Mouse (Mus musculus): Measurements from ENCODE around the gene Ngb. TPM values are rescaled to one million over a fixed set of nuclear protein-coding genes. Genes with fewer than 3 reads are reported as not detected.

Gene Ngb
- polyA plus RNA-seq, 1 experiment = not detected

DNA sequence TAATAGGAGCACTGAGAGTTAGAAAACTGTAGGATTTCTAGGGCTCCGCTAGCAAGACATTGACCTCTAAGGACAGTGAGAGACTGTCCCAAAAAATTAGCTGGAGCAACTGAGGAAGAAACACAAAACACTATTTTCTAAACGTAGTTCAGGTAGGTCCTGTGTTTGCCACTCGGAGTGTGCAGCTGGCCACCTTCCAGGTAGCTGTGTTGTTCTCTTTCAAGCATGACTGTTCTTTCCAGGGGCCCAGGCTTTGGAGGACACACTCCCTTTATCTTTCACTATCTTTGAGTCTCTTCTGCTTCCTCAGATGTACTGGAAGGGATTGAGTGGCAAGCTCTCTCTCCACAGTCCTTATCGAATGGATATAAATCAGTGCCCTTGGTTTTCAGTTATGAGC is 1.1 kb upstream of the Ngb start:
- no peak overlapping the region for H3K4me3 ChIP-seq (replicated peaks)
- no peak for TF ChIP-seq TAL1 (IDR thresholded peaks at IDR 0.05; ENCODE audit: low read length)
- H3K36me3 ChIP-seq (ENCODE audit: control insufficient read depth) = no peaks in the 10 kb centered on the region; the same call in 1 of the 2 replicates
- H3K27me3 ChIP-seq (ENCODE audit: control insufficient read depth) = peaks cover 32% of the 10 kb centered on the region
- H3K4me1 ChIP-seq (ENCODE audit: control insufficient read depth) = peaks cover 2% of the 10 kb centered on the region; the same call in 1 of the 2 replicates
- H3K9me3 ChIP-seq (ENCODE audit: control insufficient read depth, low read length) = no peaks in the 10 kb centered on the region

DNA sequence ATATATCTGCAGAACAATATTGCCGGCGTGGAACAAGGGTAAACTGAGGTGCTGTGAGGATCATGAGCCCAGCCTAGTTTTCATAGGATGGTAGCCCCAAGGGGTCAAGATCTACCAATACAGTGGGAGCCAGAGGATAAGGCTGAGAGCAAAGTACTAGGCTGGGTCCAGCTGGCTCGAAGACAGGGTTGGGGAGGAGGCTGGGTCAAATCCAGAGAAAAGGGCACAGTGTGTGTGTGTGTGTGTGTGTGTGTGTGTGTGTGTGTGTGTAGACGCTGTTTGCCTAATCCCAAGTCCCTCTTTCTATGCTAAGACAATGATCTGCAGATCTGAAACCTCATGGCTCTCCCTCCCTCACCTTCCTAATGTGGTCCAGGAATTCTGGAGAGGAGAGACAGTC is 2.0 kb downstream of the Ngb start:
- H3K9me3 ChIP-seq (ENCODE audit: control insufficient read depth, low read length) = no peaks in the 10 kb centered on the region
- no peak overlapping the region for H3K4me3 ChIP-seq (replicated peaks)
- H3K4me1 ChIP-seq (ENCODE audit: control insufficient read depth) = peaks cover 2% of the 10 kb centered on the region; the same call in 1 of the 2 replicates
- TF ChIP-seq TAL1 (IDR thresholded peaks at IDR 0.05; ENCODE audit: low read length) = no peak
- peaks cover 35% of the 10 kb centered on the region for H3K27me3 ChIP-seq (ENCODE audit: control insufficient read depth)
- no peaks in the 10 kb centered on the region for H3K36me3 ChIP-seq (ENCODE audit: control insufficient read depth)

DNA sequence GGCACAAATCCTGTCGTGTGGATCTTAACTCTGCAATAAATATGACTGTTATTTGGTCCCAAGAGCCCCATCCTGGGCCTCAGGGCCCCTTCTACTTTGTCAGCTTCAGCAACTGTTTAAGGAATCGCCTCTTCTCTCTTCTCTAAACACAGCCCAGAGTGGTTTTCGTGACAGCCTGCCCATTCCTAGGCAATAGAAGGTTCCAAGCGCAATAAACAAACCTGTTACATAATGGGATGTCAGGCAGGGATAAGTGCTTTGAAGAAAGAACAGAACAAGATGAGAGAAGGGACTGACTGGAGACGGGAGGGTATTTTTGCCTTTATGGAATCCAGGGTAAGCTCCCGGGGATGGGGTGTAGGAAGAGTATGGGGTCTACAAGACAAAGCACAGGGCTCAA is 8.7 kb downstream of the Ngb start:
- H3K9me3 ChIP-seq (ENCODE audit: control insufficient read depth, low read length) = no peaks in the 10 kb centered on the region
- no peaks in the 10 kb centered on the region for H3K4me1 ChIP-seq (ENCODE audit: control insufficient read depth)
- TF ChIP-seq TAL1 (IDR thresholded peaks at IDR 0.05; ENCODE audit: low read length) = no peak
- no peak for TF ChIP-seq GATA1 (IDR thresholded peaks at IDR 0.05; ENCODE audit: low read length)
- H3K36me3 ChIP-seq (ENCODE audit: control insufficient read depth) = no peaks in the 10 kb centered on the region
- no peak overlapping the region for H3K4me3 ChIP-seq (replicated peaks)
- 0 out of 2 replicates have a peak, but pooled peaks cover 2% of the 10 kb centered on the region for H3K27me3 ChIP-seq (ENCODE audit: control insufficient read depth)

DNA sequence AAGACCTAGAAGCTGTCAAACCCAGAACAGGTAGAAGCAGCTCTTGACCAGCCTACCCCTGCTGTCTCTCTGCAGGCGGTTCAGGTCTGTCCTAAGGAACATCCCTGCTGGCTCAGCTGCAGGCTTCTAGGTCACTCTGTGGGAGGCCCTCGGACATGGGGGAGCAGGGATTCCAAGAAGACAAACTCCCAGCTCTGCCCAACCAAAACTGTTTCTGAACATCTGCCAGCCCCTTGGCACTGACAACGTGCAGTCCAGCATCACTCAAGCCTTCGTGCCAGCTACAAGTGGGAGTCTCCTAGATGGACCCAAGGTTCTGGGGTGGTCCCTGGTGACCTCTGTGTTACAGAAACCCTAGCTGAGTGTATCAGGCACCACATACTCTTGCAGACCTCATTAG is 9.1 kb downstream of the Ngb start:
- H3K9me3 ChIP-seq (ENCODE audit: control insufficient read depth, low read length) = no peaks in the 10 kb centered on the region
- H3K36me3 ChIP-seq (ENCODE audit: control insufficient read depth) = no peaks in the 10 kb centered on the region
- no peak overlapping the region for H3K4me3 ChIP-seq (replicated peaks)
- H3K4me1 ChIP-seq (ENCODE audit: control insufficient read depth) = no peaks in the 10 kb centered on the region
- 0 out of 2 replicates have a peak, but pooled peaks cover 2% of the 10 kb centered on the region for H3K27me3 ChIP-seq (ENCODE audit: control insufficient read depth)
- no peak for TF ChIP-seq TAL1 (IDR thresholded peaks at IDR 0.05; ENCODE audit: low read length)

DNA sequence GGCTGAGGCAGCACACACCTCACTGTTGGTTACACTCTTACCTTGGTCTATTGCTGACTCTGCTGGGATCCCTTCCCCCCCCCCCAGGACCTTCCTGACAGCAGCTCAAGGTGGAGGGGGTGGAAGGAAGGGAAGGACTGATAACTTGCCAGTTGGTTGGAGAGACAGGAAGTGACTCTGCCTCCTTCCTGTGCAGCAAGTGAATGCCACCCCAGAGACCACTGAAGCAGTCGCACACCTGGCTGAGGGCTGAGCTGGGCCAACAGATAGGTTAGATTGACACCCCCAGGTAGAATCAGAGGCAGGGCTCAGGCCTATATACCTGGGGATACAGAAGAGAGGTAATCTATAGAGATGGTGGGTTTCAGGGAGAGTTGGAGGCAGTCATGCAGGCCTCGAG is 10.4 kb downstream of the Ngb start:
- TF ChIP-seq TAL1 (IDR thresholded peaks at IDR 0.05; ENCODE audit: low read length) (no peak), GATA1 (IDR thresholded peaks at IDR 0.05; ENCODE audit: low read length) (no peak)
- H3K4me1 ChIP-seq (ENCODE audit: control insufficient read depth) = no peaks in the 10 kb centered on the region
- no peaks in the 10 kb centered on the region for H3K9me3 ChIP-seq (ENCODE audit: control insufficient read depth, low read length)
- H3K27me3 ChIP-seq (ENCODE audit: control insufficient read depth) = no peaks in the 10 kb centered on the region
- H3K4me3 ChIP-seq (replicated peaks) = no peak overlapping the region
- no peaks in the 10 kb centered on the region for H3K36me3 ChIP-seq (ENCODE audit: control insufficient read depth)

DNA sequence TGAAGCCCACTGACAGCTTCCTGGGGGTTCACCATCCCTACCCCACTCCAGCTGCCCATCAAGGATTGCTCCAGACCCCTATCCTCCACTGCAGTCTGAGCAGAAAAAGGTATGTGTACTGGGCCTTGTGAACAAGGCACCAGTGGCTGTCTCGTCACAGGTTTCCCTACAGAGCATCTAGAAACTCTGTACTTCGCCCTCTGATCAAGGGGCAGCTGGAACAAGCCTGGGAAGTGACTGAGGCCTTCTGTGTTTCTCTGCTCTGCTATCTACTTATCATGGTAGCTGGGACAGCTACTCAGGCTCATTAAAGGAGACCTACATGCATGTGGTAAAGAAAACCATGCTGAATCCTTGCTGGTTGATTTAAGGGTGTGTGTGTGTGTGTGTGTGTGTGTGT is 12.6 kb downstream of the Ngb start:
- TF ChIP-seq GATA1 (IDR thresholded peaks at IDR 0.05; ENCODE audit: low read length) (no peak), TAL1 (IDR thresholded peaks at IDR 0.05; ENCODE audit: low read length) (no peak)
- no peaks in the 10 kb centered on the region for H3K4me1 ChIP-seq (ENCODE audit: control insufficient read depth)
- H3K36me3 ChIP-seq (ENCODE audit: control insufficient read depth) = no peaks in the 10 kb centered on the region
- no peak overlapping the region for H3K4me3 ChIP-seq (replicated peaks)
- no peaks in the 10 kb centered on the region for H3K27me3 ChIP-seq (ENCODE audit: control insufficient read depth)
- no peaks in the 10 kb centered on the region for H3K9me3 ChIP-seq (ENCODE audit: control insufficient read depth, low read length)

DNA sequence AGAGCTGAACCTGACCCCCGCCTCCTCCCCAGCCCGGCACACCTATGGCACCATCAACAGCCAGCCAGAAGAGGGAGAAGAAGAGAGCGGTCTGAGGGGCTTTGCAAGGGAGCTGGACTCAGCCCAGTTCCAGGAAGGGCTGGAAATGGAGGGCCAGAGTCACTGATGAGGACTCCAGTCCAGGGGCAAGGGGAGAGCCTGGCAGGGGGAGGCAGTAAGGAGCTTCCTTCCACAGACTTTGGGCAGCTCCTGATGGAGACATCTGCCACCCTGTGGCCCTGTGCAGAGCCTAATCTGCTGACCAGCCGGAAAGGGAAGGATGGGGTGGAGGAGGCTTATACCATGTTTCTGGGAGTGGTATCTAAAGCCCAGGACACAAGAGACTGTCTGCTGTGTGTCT is 13.1 kb downstream of the Ngb start:
- Histone ChIP-seq H3K9me3 (ENCODE audit: control insufficient read depth, low read length) (no peaks in the 10 kb centered on the region), H3K4me3 (replicated peaks) (no peak overlapping the region), H3K4me1 (ENCODE audit: control insufficient read depth) (no peaks in the 10 kb centered on the region), H3K27me3 (ENCODE audit: control insufficient read depth) (no peaks in the 10 kb centered on the region), H3K36me3 (ENCODE audit: control insufficient read depth) (no peaks in the 10 kb centered on the region)
- TF ChIP-seq GATA1 (IDR thresholded peaks at IDR 0.05; ENCODE audit: low read length) (no peak), TAL1 (IDR thresholded peaks at IDR 0.05; ENCODE audit: low read length) (no peak)

DNA sequence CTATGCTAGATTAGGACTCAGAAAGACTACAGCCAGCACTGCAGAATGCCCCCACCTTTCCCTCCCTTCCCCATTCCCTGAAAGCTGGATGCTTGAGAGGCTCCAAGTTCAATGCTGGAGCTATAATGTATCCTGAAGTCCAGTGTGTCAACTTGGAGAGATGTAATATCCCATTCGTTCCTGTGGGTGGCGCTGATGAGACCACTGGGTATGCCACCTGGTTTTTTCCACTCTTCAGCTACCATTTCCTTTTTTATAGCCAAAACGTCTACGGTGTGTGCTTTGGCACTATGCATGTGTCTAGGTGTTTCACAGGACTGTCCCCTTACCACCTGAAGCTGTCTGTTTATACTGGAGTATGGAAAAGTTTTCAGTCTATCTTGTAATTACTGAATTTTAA is 14.0 kb downstream of the Ngb start:
- TF ChIP-seq TAL1 (IDR thresholded peaks at IDR 0.05; ENCODE audit: low read length) (no peak), GATA1 (IDR thresholded peaks at IDR 0.05; ENCODE audit: low read length) (no peak)
- no peaks in the 10 kb centered on the region for H3K4me1 ChIP-seq (ENCODE audit: control insufficient read depth)
- no peaks in the 10 kb centered on the region for H3K36me3 ChIP-seq (ENCODE audit: control insufficient read depth)

DNA sequence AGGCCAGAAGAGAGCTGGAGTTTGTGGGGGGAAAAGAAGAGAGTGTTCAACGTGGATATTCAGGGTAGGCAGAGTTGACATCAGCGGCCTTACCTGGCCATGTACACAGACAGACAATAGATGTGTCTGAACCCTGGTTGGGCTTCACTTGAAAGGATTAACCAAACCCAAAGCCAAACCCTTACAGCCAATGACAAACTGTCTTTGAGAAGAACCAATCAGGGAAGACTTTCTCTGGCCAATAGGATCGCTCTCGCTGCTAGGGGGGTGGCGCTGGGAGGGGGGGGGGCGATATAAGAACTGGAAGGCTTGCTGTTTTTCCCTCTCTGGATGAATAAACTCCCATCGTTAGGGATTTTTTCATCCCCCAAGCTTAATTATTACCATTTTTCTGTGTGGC is 15.1 kb downstream of the Ngb start:
- no peaks in the 10 kb centered on the region for H3K9me3 ChIP-seq (ENCODE audit: control insufficient read depth, low read length)
- no peak overlapping the region for H3K4me3 ChIP-seq (replicated peaks)
- no peaks in the 10 kb centered on the region for H3K36me3 ChIP-seq (ENCODE audit: control insufficient read depth)
- TF ChIP-seq TAL1 (IDR thresholded peaks at IDR 0.05; ENCODE audit: low read length) (no peak), GATA1 (IDR thresholded peaks at IDR 0.05; ENCODE audit: low read length) (no peak)
- H3K27me3 ChIP-seq (ENCODE audit: control insufficient read depth) = no peaks in the 10 kb centered on the region
- no peaks in the 10 kb centered on the region for H3K4me1 ChIP-seq (ENCODE audit: control insufficient read depth)

More for the DNA sequence above, 14.0 kb downstream of the Ngb start:
- Histone ChIP-seq H3K4me3 (replicated peaks) (no peak overlapping the region), H3K27me3 (ENCODE audit: control insufficient read depth) (no peaks in the 10 kb centered on the region), H3K9me3 (ENCODE audit: control insufficient read depth, low read length) (no peaks in the 10 kb centered on the region)

DNA sequence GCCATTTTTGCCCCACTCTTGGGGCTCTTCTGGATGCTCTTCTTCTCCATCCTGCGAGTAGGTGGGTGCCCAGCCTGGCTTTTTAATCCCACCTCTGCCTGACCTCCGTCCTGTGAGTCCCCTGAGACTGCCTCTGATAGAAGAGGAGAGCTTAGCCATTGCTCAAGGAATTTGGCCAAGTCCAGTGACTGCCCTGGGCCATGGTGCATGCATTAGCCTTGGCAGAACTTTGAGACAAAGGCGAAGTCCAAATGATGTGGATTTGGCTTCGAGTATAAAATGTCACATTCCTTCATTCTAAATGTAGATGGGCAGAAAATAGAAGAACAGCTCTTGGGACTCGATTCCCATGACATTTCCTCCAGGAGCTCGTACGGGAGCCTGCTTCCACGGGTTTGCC is 19.5 kb downstream of the Ngb start:
- no peaks in the 10 kb centered on the region for H3K36me3 ChIP-seq (ENCODE audit: control insufficient read depth)
- no peaks in the 10 kb centered on the region for H3K27me3 ChIP-seq (ENCODE audit: control insufficient read depth)
- no peaks in the 10 kb centered on the region for H3K9me3 ChIP-seq (ENCODE audit: control insufficient read depth, low read length)
- no peaks in the 10 kb centered on the region for H3K4me1 ChIP-seq (ENCODE audit: control insufficient read depth)
- H3K4me3 ChIP-seq (replicated peaks) = no peak overlapping the region
- TF ChIP-seq TAL1 (IDR thresholded peaks at IDR 0.05; ENCODE audit: low read length) (no peak), GATA1 (IDR thresholded peaks at IDR 0.05; ENCODE audit: low read length) (no peak)

All from erythroblast, embryonic 14.5 days (primary cell).